Mouse (Mus musculus) cortical plate, adult 2 months (tissue): ENCODE data around the gene Slc22a17. TPM values are rescaled to one million over a fixed set of nuclear protein-coding genes. Genes with fewer than 3 reads are reported as not detected.
"Not testable (repeated sequence)": the region's sequence is repeated elsewhere in the genome, so short reads cannot be mapped to it uniquely, and the experiment has no call there.

Experiments
- H3K27ac ChIP-seq: fragments of 200-500 bp; 2 replicates; pipeline ENCODE4 v1.5.1; 2012; ENCODE audit warnings: low read length, control low read depth, inconsistent platforms; ENCODE audit not compliant: insufficient read depth
- H3K4me1 ChIP-seq: fragments of 200-500 bp; 2 replicates; pipeline ENCODE4 v1.6.1; 2011; ENCODE audit warnings: low read length; ENCODE audit not compliant: control insufficient read depth, insufficient read depth
- H3K4me3 ChIP-seq: fragments of 200-500 bp; 2 replicates; pipeline ENCODE4 v1.5.1; 2011; ENCODE audit warnings: mild to moderate bottlenecking, low read length, control low read depth; ENCODE audit not compliant: insufficient read depth
- CTCF ChIP-seq: fragments of 200-500 bp; IDR thresholded peaks from 2 replicates; pipeline ENCODE4 v1.5.1; 2011; ENCODE audit warnings: mild to moderate bottlenecking, control low read depth, low read length; ENCODE audit not compliant: insufficient read depth; ENCODE audit errors: extremely low read depth
- POLR2A ChIP-seq: fragments of 200-500 bp; IDR thresholded peaks from 2 replicates; pipeline ENCODE4 v1.6.1; 2011; ENCODE audit warnings: mild to moderate bottlenecking, low read length, control low read depth; ENCODE audit not compliant: insufficient read depth; ENCODE audit errors: extremely low read depth
- polyA plus RNA-seq: library from polyadenylated mRNA; depleted of rRNA; stranded (reverse); fragments of >200 nt; gene quantifications from 2 replicates; pipeline ENCODE4 v1.2.3, GENCODE M21; 2012

Slc22a17 gene
- polyA plus RNA-seq, 1 experiment, result 776 TPM

- Histone ChIP-seq H3K4me1 (no peaks in the 10 kb centered on the region), H3K4me3 (no peak overlapping the region), H3K27ac (no peak overlapping the region)
- TF ChIP-seq POLR2A (no peak), CTCF (no peak)
These were observed 40.8 kb upstream of the Slc22a17 start for GRCm38 (mm10) chr14:54953664-54954206.

GRCm38 (mm10) chr14:54951587-54951986, 38.7 kb upstream of the Slc22a17 start:
- TF ChIP-seq POLR2A (no peak), CTCF (no peak)
- H3K27ac ChIP-seq, result no peak overlapping the region

GRCm38 (mm10) chr14:54950493-54950892, 37.6 kb upstream of the Slc22a17 start:
- Histone ChIP-seq H3K27ac (no peak overlapping the region), H3K4me3 (no peak overlapping the region), H3K4me1 (no peaks in the 10 kb centered on the region)
- TF ChIP-seq POLR2A (no peak), CTCF (no peak)

More at GRCm38 (mm10) chr14:54951587-54951986, 38.7 kb upstream of the Slc22a17 start:
- H3K4me1 ChIP-seq, result no peaks in the 10 kb centered on the region
- H3K4me3 ChIP-seq, result no peak overlapping the region

- H3K4me3 ChIP-seq, result no peak overlapping the region
- no peak overlapping the region for H3K27ac ChIP-seq
- no peaks in the 10 kb centered on the region for H3K4me1 ChIP-seq
- no peak for TF ChIP-seq CTCF
These were observed 35.8 kb upstream of the Slc22a17 start for GRCm38 (mm10) chr14:54948781-54949180.

- not testable (repeated sequence) for H3K4me1 ChIP-seq, H3K27ac ChIP-seq, H3K4me3 ChIP-seq
These were observed 34.1 kb upstream of the Slc22a17 start for GRCm38 (mm10) chr14:54947008-54947407.

- TF ChIP-seq CTCF, result no peak
- no peak for TF ChIP-seq POLR2A
- Histone ChIP-seq H3K4me1 (no peaks in the 10 kb centered on the region), H3K4me3 (no peak overlapping the region), H3K27ac (no peak overlapping the region)
These were observed 33.2 kb upstream of the Slc22a17 start for GRCm38 (mm10) chr14:54945975-54946704.

GRCm38 (mm10) chr14:54944939-54945338, 32.0 kb upstream of the Slc22a17 start:
- H3K27ac ChIP-seq, result no peak overlapping the region
- H3K4me3 ChIP-seq, result no peak overlapping the region
- no peaks in the 10 kb centered on the region for H3K4me1 ChIP-seq
- TF ChIP-seq CTCF (no peak), POLR2A (no peak)

GRCm38 (mm10) chr14:54943971-54944370, 31.0 kb upstream of the Slc22a17 start:
- Histone ChIP-seq H3K4me3 (no peak overlapping the region), H3K27ac (no peak overlapping the region), H3K4me1 (no peaks in the 10 kb centered on the region)
- no peak for TF ChIP-seq POLR2A
- TF ChIP-seq CTCF, result no peak

- no peaks in the 10 kb centered on the region for H3K4me1 ChIP-seq
- no peak for TF ChIP-seq CTCF
- TF ChIP-seq POLR2A, result no peak
- H3K27ac ChIP-seq, result no peak overlapping the region
- H3K4me3 ChIP-seq, result no peak overlapping the region
These were observed 29.5 kb upstream of the Slc22a17 start for GRCm38 (mm10) chr14:54942479-54942878.

GRCm38 (mm10) chr14:54941024-54941978, 28.4 kb upstream of the Slc22a17 start:
- Histone ChIP-seq H3K4me1 (no peaks in the 10 kb centered on the region), H3K27ac (no peak overlapping the region), H3K4me3 (no peak overlapping the region)
- TF ChIP-seq POLR2A (no peak), CTCF (no peak)
